Mouse (Mus musculus) embryo, embryonic 11 days (tissue): ENCODE results near the gene 4930522H14Rik.

ENCODE experiments used
- DNase-seq: peaks from one replicate; pipeline ENCODE4 v3.0.0-alpha.2; 2015

4930522H14Rik gene

GRCm38 (mm10) chr4:109475078-109475477 is 56.0 kb downstream of the 4930522H14Rik start:
- DNase-seq, result peak; percentile 3

- no peak for DNase-seq
Observed at GRCm38 (mm10) chr4:109472566-109472965, 58.5 kb downstream of the 4930522H14Rik start.

- no peak for DNase-seq
Observed at GRCm38 (mm10) chr4:109471606-109472005, 59.5 kb downstream of the 4930522H14Rik start.

GRCm38 (mm10) chr4:109467687-109468086 is 63.4 kb downstream of the 4930522H14Rik start:
- no peak for DNase-seq

GRCm38 (mm10) chr4:109463892-109464291 is 67.2 kb downstream of the 4930522H14Rik start:
- no peak for DNase-seq

GRCm38 (mm10) chr4:109460421-109461179 is 70.5 kb downstream of the 4930522H14Rik start:
- peak; percentile 20 for DNase-seq

- no peak for DNase-seq
Observed at GRCm38 (mm10) chr4:109456821-109457220, 74.3 kb downstream of the 4930522H14Rik start.
